Mouse (Mus musculus) myocyte (in vitro differentiated cells): ENCODE results near the gene Elp5.

Source experiments
- MYOG ChIP-seq, 3 experiments: IDR thresholded peaks; one replicate each; pipeline ENCODE4 v1.6.1; 2011; ENCODE audit warnings: control low read depth in 2 of 3, low read depth in 2 of 3, mild to moderate bottlenecking in 2 of 3; ENCODE audit not compliant: insufficient read length in 2 of 3, control insufficient read depth in 1 of 3, insufficient read depth in 1 of 3
- POLR2A ChIP-seq: IDR thresholded peaks from one replicate; pipeline ENCODE4 v1.6.1; 2011; ENCODE audit warnings: low read depth, mild to moderate bottlenecking, control low read depth, moderate library complexity; ENCODE audit not compliant: insufficient read length

GRCm38 (mm10) chr11:70028401-70029129 is 46.2 kb upstream of the Elp5 start:
- TF ChIP-seq POLR2A, result peak; percentile 36
- no peak for TF ChIP-seq MYOG (IDR thresholded peaks at IDR 0.05; ENCODE audit: control insufficient read depth in 1 of 3, insufficient read depth in 1 of 3, insufficient read length in 2 of 3, low read depth in 2 of 3)
